Comparison of ENCODE assay signal across 7 mouse cellular contexts in the genomic region with DNA sequence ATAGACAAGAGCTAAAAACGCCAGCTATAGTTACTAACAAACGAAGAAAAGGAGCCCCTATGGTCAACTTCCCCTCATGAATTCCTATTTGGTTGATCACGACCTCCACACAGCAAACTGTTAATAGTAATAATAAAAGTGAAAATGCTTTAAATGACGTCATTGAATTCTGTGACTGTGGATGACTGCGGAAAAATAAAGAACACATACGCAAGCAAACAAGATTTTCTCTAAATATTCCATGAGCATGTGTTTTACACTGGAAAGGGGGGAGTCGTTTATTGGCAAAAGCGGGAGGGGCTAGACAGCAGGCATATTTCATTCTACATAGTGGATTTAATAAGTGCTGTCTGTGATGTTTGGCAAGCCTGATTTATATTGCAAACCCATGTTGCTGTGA. TPM values are rescaled to one million over a fixed set of nuclear protein-coding genes. Genes with fewer than 3 reads are reported as not detected.
DNase-seq lines count a peak whose midpoint lies in the region; ATAC-seq and TF ChIP-seq lines count a peak whose summit lies in the region.

No protein-coding gene starts in this region.

- no peak overlapping the region for H3K27ac ChIP-seq in liver, adult 2 months (replicated peaks; ENCODE audit: insufficient read depth, low read depth, low read length)
- no peak overlapping the region for H3K27ac ChIP-seq in forebrain, embryonic 13.5 days
- no peak overlapping the region for H3K27ac ChIP-seq in limb, embryonic 12.5 days
- H3K27ac ChIP-seq in neural tube, embryonic 15.5 days (replicated peaks): peak overlapping the region; percentile 86

- no peaks in the 10 kb centered on the region for H3K36me3 ChIP-seq in liver, adult 2 months (ENCODE audit: control insufficient read depth, insufficient read depth, low read length)
- no peaks in the 10 kb centered on the region for H3K36me3 ChIP-seq in forebrain, embryonic 13.5 days (ENCODE audit: poor library complexity, severe bottlenecking)
- H3K36me3 ChIP-seq in limb, embryonic 12.5 days: no peaks in the 10 kb centered on the region
- H3K36me3 ChIP-seq in neural tube, embryonic 15.5 days: no peaks in the 10 kb centered on the region

- WGBS in liver, adult 2 months: 7% methylated on average over 8 of the region's 8 CpGs
- WGBS in forebrain, embryonic 13.5 days: 21% methylated on average over 8 of the region's 8 CpGs
- WGBS in limb, embryonic 12.5 days: 25% methylated on average over 8 of the region's 8 CpGs
- WGBS in neural tube, embryonic 15.5 days: 20% methylated on average over 8 of the region's 8 CpGs

- no peaks in the 10 kb centered on the region for H3K79me2 ChIP-seq in liver, adult 2 months (ENCODE audit: control insufficient read depth, insufficient read depth, low read length)

- no peak for TF ChIP-seq POLR2A in liver, adult 2 months (IDR thresholded peaks at IDR 0.05; ENCODE audit: extremely low read depth, insufficient read depth, low read length)

- DNase-seq in liver, adult 2 months (ENCODE audit: extremely low read depth, low read depth, low spot score): no peak
- no peak for DNase-seq in liver
- DNase-seq in frontal cortex, postnatal 14 days (ENCODE audit: low spot score in 2 of 2): no peak
- DNase-seq in lung, postnatal 4 days: no peak

- H3K9ac ChIP-seq in liver, adult 2 months (ENCODE audit: low read depth, low read length): no peak overlapping the region
- no peak overlapping the region for H3K9ac ChIP-seq in forebrain, embryonic 13.5 days
- H3K9ac ChIP-seq in limb, embryonic 12.5 days (replicated peaks): no peak overlapping the region
- no peak overlapping the region for H3K9ac ChIP-seq in neural tube, embryonic 15.5 days (replicated peaks)

- H3K4me3 ChIP-seq in liver, adult 2 months (ENCODE audit: insufficient read depth, low read depth, low read length): peak overlapping the region; percentile 35; the same call in 1 of the 2 replicates
- H3K4me3 ChIP-seq in forebrain, embryonic 13.5 days: peak overlapping the region; percentile 53
- peak overlapping the region; percentile 55 for H3K4me3 ChIP-seq in limb, embryonic 12.5 days (replicated peaks)
- H3K4me3 ChIP-seq in neural tube, embryonic 15.5 days (replicated peaks): peak overlapping the region; percentile 55

- no peaks in the 10 kb centered on the region for H3K27me3 ChIP-seq in liver, adult 2 months (ENCODE audit: control insufficient read depth, insufficient read depth, low read length)
- no peaks in the 10 kb centered on the region for H3K27me3 ChIP-seq in forebrain, embryonic 13.5 days
- no peaks in the 10 kb centered on the region for H3K27me3 ChIP-seq in limb, embryonic 12.5 days
- no peaks in the 10 kb centered on the region for H3K27me3 ChIP-seq in neural tube, embryonic 15.5 days (replicated peaks)

- H3K9me3 ChIP-seq in forebrain, embryonic 13.5 days (replicated peaks): no peaks in the 10 kb centered on the region
- no peaks in the 10 kb centered on the region for H3K9me3 ChIP-seq in limb, embryonic 12.5 days
- no peaks in the 10 kb centered on the region for H3K9me3 ChIP-seq in neural tube, embryonic 15.5 days (replicated peaks)

- peak overlapping the region; percentile 55 for H3K4me2 ChIP-seq in forebrain, embryonic 13.5 days
- H3K4me2 ChIP-seq in limb, embryonic 12.5 days: peak overlapping the region; percentile 57
- H3K4me2 ChIP-seq in neural tube, embryonic 15.5 days: peak overlapping the region; percentile 52

- peak; percentile 43 for ATAC-seq in forebrain, embryonic 13.5 days
- ATAC-seq in limb, embryonic 12.5 days (ENCODE audit: insufficient number of reproducible peaks, insufficient read depth, low FRiP score, low TSS enrichment, low read depth): peak; percentile 47; the same call in 1 of the 2 replicates
- peak; percentile 39 for ATAC-seq in neural tube, embryonic 15.5 days (ENCODE audit: low FRiP score)

- TF ChIP-seq CTCF in liver, adult 2 months (IDR thresholded peaks at IDR 0.05; ENCODE audit: low read depth, low read length): no peak

- H3K4me1 ChIP-seq in liver, adult 2 months (ENCODE audit: control insufficient read depth, insufficient read depth, low read length): no peaks in the 10 kb centered on the region
- no peaks in the 10 kb centered on the region for H3K4me1 ChIP-seq in forebrain, embryonic 13.5 days
- H3K4me1 ChIP-seq in limb, embryonic 12.5 days (replicated peaks): no peaks in the 10 kb centered on the region
- no peaks in the 10 kb centered on the region for H3K4me1 ChIP-seq in neural tube, embryonic 15.5 days

RNA-seq across cellular contexts. Expression of a gene that starts 0.5 kb away (rescaled TPM):
- 1.1 and 1.2 TPM in 2 replicates for total RNA-seq in liver, adult 2 months (2014; rRNA removed)
- 0.41 and 0.43 TPM in 2 replicates for polyA plus RNA-seq in liver, adult 2 months (2012; rRNA removed)
- polyA plus RNA-seq in forebrain, embryonic 13.5 days (2015; fragmentation: Nextera tagmentation; extraction: Ambion mirVana): 16.3 and 20.6 TPM in 2 replicates
- 6.2 and 7.6 TPM in 2 replicates for polyA plus RNA-seq in limb, embryonic 12.5 days (2016; fragmentation: Nextera tagmentation; extraction: Ambion mirVana)
- polyA plus RNA-seq in neural tube, embryonic 15.5 days (2015; fragmentation: Nextera tagmentation; extraction: Ambion mirVana): 74.4 and 85.3 TPM in 2 replicates
